Mouse (Mus musculus) thymus, postnatal 0 days (tissue): Measurements from ENCODE around the gene Grk5. TPM values are rescaled to one million over a fixed set of nuclear protein-coding genes. Genes with fewer than 3 reads are reported as not detected.

Experiments
- DNase-seq: peaks from one replicate; pipeline ENCODE4 v3.0.0-alpha.2; 2015; ENCODE audit warnings: low spot score
- polyA plus RNA-seq: library from polyadenylated mRNA; unstranded; fragments of >200 nt; fragmentation: Nextera tagmentation; extraction: Ambion mirVana; gene quantifications from 2 replicates; pipeline ENCODE4 v1.2.1, GENCODE M21; 2015

Grk5 gene
- polyA plus RNA-seq, 1 experiment from 2014 or later = 2.8 TPM

DNA sequence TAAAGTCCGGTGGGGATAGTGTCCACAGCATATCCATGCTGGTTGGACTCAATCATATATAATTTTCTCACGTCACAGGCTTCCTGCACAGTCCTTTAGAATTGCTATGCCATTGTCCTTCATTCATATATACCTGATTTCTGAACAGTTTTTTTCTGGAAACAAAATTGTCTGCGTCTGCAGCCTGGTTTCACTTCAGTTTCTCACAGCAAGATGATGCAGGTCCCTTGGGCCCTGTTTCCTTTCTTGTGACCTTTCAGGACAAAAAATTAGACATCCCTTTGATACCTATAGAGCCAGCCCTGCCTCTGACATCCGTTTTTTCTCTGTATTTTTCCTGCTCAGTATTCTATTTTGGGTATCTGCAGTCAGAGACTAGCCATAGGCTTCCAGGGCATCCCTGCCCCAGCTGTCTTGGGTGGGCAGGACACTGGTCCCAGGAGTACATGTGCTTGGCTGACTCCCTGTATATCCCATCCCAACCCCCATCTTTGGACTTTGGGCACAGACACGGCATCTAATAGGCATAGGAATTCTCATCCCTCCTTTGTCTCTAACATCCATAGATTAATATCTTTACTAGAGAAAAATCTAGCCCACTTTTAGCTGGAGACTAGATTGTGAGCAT lies 167.3 kb downstream of the Grk5 start:
- no peak for DNase-seq

DNA sequence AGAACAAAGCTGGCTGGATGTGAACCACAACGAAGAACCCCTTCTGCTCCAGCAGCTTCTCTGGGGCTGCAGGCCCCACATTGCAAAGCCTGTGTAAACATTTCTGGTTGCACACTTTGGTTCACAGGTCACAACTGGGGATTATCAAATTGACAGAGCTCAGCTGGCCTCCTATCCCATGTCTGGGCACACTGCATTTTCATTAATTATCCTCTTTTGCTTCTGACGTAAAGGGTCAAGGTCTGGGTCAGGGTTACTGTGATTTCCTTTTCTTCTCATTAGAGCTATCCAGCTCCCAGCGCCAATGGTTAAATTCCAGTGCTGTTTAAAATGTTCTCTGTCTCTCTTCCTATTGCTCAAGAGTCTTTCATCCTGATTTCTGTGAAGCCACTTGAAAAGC lies 168.0 kb downstream of the Grk5 start:
- no peak for DNase-seq

DNA sequence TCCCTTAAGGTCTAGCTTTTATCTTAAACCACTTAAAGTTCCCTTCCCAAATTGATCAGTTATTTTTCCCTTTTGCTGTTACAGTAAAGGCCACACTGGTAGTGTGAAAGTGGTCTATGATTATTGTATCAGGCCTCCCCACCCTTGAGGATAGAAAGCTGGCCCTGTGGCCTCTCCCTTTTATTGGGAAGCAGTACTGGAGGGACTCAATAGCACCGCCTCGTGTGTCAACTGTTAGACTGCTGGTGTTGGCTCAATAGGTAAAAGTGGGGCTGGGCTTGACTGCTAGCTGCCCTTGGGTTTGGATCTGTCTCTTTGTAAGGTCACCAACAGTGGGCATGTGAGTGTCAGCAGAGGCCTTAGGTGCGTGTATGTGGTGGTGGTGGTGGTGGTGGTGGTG lies 174.8 kb downstream of the Grk5 start:
- DNase-seq = no peak

DNA sequence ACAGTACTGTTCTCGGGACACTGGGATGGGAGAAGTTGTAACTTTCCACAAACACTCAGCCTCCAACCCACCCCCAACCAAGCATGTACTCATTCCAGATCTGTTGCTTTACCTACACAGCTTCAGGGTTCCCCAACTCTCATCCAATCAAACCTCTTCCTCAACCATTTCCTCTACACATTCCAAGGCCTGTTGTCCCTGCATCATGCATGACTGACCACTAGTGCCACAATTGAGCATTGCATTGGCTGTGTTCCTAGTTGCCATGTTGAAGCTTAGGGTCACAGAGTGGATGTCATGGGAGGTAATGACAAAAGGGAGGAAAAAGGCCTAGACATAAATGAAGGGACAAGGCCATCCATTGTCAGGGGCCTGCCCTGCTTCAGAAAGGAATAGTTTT lies 175.5 kb downstream of the Grk5 start:
- no peak for DNase-seq

DNA sequence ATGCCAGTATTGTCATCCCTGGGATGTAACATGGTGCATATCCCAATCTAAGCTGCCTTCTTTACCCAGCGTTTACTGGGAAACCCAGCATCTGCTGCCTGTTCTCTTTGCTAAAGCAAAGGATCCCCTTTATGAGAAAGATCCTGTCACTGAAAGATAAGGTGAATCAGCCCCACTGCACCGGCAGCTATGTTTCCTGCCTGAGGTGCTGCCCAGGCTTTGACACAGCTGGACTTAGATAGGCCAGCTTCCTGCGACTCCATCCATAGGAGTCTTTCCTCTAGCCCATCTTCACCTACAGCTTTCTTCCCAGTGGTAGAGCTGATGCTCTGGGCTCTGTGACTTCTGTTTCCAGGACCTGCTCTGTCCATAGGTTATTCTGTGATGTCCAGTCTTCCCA lies 189.1 kb downstream of the Grk5 start:
- DNase-seq = no peak

DNA sequence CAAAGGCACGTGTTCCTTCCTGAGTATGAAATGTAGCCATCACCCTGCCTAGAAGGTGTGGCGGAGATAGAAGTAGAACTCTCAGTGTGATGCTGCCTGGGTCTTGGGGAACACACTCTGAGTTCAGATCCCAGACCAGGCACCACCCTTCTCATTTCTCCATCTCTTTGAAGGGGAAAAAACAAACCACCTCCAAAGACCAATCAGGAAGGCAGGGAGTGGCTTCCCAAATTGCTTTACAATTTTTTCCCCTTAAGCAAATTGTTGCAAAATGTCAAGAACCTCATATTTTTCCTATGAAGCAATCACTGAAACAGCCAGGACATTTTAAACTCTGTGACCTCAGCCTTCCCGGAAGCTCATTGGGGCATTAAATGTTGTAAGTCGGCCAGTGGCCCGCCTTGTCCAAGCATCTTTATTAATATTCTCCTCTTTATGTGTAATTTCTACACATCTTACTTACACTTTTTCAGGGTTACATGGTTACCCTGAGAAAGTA lies 190.8 kb downstream of the Grk5 start:
- DNase-seq = no peak

DNA sequence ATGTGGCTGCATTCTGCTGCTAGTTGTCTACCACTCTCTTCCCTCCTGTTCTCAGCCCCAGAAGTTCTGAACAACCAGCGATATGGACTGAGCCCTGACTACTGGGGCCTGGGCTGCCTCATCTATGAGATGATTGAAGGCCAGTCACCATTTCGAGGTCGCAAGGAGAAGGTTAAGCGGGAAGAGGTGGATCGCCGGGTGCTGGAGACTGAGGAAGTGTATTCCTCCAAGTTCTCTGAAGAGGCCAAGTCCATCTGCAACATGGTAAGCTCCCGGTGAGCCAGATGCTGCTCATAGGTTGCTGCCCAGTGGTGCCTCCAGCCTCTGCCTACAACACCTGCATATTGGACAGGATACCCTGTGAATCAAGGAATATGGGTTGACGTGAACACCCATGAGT lies 193.5 kb downstream of the Grk5 start:
- DNase-seq = no peak

DNA sequence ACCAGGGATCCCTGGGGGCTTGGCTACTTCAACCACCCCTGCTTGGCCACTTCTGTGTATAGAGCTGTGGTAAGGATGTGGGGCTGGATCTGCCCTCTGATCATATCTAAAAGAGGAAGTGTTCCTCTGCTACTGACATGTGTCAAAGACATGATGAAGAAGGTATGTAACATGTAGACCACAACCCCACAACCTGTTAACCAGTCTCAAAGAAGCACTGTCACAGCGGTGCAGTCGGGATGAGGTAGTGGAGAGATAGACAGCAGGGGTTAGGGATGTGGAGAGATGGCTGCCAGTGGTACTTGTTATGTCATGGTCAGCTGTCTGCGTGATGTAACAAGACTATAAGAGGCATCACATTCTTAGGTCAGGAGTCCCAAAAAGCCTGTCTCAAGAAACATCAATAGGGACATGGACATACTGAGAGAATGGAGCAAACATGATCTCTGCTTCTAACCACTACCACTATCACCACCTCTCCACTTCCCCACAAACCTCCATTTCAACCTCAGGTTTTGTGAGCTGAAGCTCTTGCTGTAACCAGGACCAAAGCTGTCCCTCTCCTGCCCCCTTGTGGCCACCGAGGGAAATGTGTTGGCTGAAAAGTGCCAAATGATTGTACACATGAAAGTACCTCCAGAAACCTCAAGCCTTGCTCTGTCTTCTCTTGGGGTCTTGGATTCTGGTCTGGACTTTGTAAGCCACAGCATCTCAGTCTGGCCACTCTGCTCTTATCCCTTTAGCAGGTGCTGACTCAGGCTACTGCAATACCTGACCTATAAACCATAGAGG lies 194.8 kb downstream of the Grk5 start:
- DNase-seq = peak; percentile 82

DNA sequence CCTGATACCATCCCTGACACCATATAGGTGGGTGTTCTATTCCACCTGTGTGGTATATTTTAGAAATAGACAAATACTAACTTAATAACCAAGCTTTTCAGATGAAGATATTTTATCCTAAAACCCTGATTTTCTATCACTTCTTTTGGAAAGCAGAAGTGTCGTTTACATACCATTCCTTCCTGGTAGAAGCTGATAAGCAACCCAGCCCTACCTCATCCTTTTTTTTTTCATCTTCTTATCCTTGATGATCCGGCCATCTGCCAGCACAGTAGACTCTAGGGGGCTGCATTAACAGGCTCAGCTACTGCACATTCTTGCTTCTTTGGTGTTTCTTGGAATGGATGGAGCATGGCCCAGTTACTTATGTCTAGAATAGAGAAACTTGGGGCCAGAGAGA lies 195.7 kb downstream of the Grk5 start:
- DNase-seq = no peak

DNA sequence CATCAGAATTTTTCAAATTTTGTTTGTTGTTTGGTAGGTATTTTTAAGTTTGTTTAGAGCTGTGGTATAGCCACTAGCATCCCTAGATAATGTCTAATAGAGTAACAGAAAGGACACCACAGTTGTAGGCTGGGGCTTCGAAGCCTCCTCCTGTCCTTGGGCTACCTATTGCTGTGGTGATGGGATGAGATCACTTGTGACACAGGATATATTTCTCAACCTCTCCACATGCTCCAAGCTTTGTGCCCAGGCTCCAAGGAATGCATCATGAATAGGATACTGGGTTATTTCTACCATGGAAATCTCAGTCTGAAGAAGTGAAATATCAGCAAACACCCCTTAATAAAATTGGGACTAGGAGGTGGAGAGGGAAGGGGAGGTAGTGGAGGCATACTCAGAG lies 198.2 kb downstream of the Grk5 start:
- no peak for DNase-seq

DNA sequence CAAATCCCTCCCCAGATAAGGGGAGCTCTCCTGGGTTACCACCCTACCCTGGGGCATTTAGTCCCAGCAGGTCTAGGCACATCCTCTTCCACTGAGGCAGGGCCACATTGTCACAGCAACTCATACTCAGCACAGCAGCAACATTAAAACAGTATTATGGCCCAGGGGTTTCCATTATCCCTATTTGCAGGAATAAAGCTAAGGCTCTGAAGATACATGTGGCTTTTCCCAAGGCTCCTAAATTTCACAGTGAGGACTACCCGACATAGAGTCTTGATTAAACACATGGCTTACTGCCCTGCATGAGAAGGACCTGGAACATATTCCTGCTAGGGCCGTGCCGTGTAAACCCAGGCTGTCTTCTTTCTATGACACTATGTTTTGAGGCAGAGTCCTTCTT lies 199.5 kb downstream of the Grk5 start:
- no peak for DNase-seq

DNA sequence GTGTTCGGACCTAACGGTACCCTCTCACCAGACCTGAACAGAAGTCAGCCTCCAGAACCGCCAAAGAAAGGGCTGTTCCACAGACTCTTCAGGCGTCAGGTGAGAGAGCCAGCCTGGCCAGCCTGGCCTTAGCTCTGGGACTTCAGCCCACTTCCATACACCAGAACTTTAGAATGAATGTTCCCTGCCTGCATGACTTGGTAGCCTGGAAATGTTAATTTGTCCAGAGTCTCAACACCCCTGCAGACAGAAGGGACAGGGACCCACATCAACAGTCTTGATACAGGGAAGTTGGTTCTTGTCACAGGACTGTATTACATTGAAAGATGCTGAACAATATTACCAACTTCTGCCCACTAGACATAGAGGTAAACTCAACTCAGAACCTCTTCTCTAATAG lies 201.0 kb downstream of the Grk5 start:
- DNase-seq = no peak

DNA sequence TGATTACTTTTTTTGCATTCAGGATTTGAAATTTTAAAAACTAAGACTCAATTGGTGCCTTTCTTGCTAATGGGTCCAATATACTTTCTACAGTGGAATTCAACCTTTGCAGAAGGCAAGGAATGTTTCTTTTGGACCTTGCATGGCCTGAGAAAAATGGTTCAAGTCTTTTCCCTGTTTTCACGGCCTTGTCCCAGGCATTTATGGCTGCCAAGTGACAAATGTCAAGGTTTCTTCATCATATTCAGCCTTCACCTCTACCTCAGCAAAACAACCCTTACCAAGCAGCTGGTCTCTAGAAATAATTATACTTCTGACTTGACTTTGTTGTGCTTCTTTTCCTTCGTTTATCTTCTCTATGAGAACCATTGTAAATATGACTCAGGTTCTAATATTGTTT lies 207.2 kb downstream of the Grk5 start:
- no peak for DNase-seq

DNA sequence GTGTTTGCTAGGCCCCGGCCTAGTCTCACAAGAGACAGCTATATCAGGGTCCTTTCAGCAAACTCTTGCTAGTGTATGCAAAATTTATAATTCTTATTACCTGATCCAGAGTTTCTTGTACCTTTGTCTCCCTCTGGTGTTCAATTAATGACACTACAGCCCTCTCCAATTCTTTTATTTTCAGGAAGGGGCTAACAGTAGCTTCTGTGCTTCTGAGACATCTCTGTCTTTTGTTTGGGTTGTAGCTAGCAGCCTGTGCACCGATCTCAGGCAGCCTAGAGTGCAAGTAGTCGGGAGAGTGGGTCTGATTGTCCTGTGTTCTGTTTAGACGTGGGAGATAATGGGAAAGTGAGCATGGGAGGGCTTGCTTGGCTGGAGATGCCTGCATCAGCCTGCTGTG lies 208.2 kb downstream of the Grk5 start:
- DNase-seq = peak; percentile 39

DNA sequence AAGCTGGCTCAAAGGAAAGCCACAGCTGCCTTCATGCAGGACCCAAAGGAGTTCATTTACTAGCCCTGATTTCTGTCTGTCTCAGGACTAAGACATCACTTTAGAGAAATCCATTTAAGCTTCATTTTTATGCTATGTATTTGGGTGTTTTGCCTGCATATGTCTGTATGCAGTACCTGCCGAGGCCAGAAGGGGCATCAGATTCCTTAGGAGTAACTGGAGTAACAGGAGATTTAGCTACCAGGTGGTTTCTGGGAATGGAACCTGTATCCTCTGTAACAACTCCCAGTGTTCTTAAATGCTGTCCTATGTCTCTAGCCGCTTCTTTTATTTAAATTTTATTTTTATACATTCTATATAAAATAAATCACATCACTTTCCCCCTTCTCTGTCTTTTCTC lies 220.6 kb downstream of the Grk5 start:
- peak; percentile 7 for DNase-seq

DNA sequence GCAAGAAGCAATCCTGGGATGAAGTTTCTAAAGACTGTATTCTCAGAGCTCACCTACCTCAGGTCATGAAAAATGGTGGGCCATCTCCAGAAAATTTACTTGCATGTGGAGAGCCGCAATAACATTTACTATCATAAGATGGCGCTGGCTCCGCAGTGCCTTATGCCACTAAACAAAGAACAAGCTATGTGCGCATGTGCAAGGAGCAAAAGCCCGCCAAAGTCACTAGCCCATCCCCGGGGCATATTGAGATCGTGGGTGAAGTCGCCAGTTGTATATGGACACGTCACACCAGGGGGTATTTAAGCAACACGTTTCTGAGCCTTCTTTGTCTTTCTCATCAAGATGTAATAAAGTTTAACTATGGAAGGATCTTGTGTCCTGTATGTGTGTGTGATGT lies 241.5 kb downstream of the Grk5 start:
- no peak for DNase-seq

DNA sequence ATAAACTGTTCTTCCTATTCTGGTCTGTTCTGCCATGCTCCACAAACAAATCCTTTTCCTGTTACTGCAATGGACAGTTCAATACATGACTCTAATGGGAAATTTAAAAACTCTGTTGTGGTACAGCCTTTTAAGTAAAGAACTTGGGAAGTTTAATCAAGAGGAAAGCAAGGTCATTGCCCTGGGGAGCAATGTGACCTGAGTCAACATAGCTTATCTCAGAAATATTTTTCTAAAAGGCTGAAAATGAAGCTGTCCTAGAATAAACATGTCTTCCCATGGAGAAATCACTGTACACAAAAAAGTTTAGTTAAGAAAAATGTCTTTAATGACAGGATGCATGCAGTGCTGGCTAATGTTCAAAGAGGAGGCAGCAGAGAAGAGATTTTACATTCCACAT lies 249.1 kb downstream of the Grk5 start:
- no peak for DNase-seq

DNA sequence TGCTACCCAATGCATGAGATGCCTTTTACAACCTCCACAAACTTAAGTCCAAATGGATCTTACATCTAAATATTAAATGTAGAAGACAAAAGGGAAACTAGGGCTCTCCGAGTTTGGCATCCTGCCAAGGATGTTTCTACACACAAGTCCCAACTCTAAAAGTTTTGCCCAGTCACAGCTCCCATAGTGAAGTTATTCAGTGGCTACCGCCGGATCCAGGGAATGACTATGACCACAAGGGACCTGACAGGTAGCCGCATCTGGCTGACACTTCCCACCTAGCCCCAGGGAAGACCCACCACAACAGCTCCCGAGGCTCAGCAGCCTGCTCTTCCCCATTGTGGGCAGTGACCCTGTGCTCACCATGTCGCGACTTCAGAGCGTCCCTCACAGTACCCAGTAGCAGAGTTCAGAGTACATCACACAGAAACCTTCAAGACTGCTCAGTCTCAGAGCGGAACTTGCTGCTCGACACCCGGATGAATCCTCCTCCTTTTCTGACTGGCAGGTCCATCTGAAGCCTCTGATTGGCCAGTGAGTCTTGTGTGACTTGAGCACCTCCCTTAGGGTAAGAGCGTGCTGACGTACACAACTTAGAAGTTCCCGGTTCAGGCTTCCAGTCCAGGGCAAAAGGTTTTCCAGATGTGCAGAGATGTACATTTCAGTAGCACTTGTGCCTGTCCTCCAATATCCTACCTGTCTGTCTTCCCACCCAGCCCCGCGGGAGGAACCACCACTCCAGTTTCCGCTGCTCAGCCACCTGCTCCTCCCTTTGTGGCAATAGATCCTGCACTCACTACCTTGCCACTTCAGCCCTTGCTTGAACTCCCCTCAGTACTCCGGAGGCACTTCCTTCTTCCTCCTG lies 251.0 kb downstream of the Grk5 start, which contains the start of gene Zfp950:
Gene Zfp950 (minus strand): TSS at position 499 of the 865 bp plus-strand sequence.
- DNase-seq = peak; percentile 90

DNA sequence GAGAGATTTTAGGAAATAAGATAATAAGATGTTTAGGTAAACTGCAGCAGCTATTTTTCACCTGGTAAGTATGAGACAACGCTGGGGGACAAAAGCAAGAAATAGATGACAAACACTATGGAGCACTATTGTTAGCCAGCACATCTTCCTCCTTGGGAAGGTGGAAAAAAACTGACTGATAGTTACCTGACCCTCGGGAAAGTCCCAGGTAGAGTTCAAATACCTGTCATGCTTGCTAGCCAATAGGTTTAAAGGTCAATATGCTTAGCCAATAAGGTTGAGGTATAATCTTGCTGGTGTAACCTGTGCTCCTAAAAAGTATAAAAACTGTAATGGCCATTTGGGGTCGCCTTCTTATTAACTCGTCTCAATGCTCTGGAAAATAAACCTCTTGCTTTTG lies 251.8 kb downstream of the Grk5 start:
- DNase-seq = no peak
